Mouse (Mus musculus): Measurements from ENCODE around the gene Fgf15.

The Fgf15 gene

GRCm38 (mm10) chr7:144896294-144897218 lies at the start of gene Fgf15:
Gene Fgf15 (plus strand): TSS chr7:144896531.
- peak; percentile 60 for DNase-seq (ENCODE audit: extremely low spot score, low spot score)

- no peak for DNase-seq (ENCODE audit: extremely low spot score, low spot score)
These were observed 49.3 kb upstream of the Fgf15 start, which contains the start of gene Fgf4 for GRCm38 (mm10) chr7:144847067-144847466. Gene Fgf4 (plus strand): TSS chr7:144847367.

- no peak for DNase-seq (ENCODE audit: extremely low spot score, low spot score)
These were observed 45.0 kb upstream of the Fgf15 start for GRCm38 (mm10) chr7:144851321-144851720.

- DNase-seq (ENCODE audit: extremely low spot score, low spot score) = no peak
These were observed 41.4 kb upstream of the Fgf15 start for GRCm38 (mm10) chr7:144854966-144855365.

GRCm38 (mm10) chr7:144857158-144857557 lies 39.2 kb upstream of the Fgf15 start:
- DNase-seq (ENCODE audit: extremely low spot score, low spot score) = no peak

- DNase-seq (ENCODE audit: extremely low spot score, low spot score) = no peak
These were observed 38.4 kb upstream of the Fgf15 start for GRCm38 (mm10) chr7:144857826-144858342.

- DNase-seq (ENCODE audit: extremely low spot score, low spot score) = no peak
These were observed 37.6 kb upstream of the Fgf15 start for GRCm38 (mm10) chr7:144858702-144859101.

GRCm38 (mm10) chr7:144861056-144861768 lies 35.1 kb upstream of the Fgf15 start:
- peak; percentile 43 for DNase-seq (ENCODE audit: extremely low spot score, low spot score)

- peak; percentile 52 for DNase-seq (ENCODE audit: extremely low spot score, low spot score)
These were observed 34.6 kb upstream of the Fgf15 start for GRCm38 (mm10) chr7:144861769-144862070.

- peak; percentile 48 for DNase-seq (ENCODE audit: extremely low spot score, low spot score)
These were observed 34.2 kb upstream of the Fgf15 start for GRCm38 (mm10) chr7:144862126-144862525.

- DNase-seq (ENCODE audit: extremely low spot score, low spot score) = peak; percentile 29
These were observed 33.6 kb upstream of the Fgf15 start for GRCm38 (mm10) chr7:144862712-144863111.

- peak; percentile 39 for DNase-seq (ENCODE audit: extremely low spot score, low spot score)
These were observed 33.1 kb upstream of the Fgf15 start for GRCm38 (mm10) chr7:144863196-144863595.

GRCm38 (mm10) chr7:144864160-144864670 lies 32.1 kb upstream of the Fgf15 start:
- no peak for DNase-seq (ENCODE audit: extremely low spot score, low spot score)

GRCm38 (mm10) chr7:144867161-144867560 lies 29.2 kb upstream of the Fgf15 start:
- DNase-seq (ENCODE audit: extremely low spot score, low spot score) = no peak

GRCm38 (mm10) chr7:144867602-144868001 lies 28.7 kb upstream of the Fgf15 start:
- DNase-seq (ENCODE audit: extremely low spot score, low spot score) = no peak

GRCm38 (mm10) chr7:144872420-144872819 lies 23.9 kb upstream of the Fgf15 start:
- DNase-seq (ENCODE audit: extremely low spot score, low spot score) = no peak

GRCm38 (mm10) chr7:144873160-144873559 lies 23.2 kb upstream of the Fgf15 start:
- DNase-seq (ENCODE audit: extremely low spot score, low spot score) = no peak

GRCm38 (mm10) chr7:144874226-144874625 lies 22.1 kb upstream of the Fgf15 start:
- no peak for DNase-seq (ENCODE audit: extremely low spot score, low spot score)

GRCm38 (mm10) chr7:144878401-144878800 lies 17.9 kb upstream of the Fgf15 start:
- no peak for DNase-seq (ENCODE audit: extremely low spot score, low spot score)

GRCm38 (mm10) chr7:144883106-144883505 lies 13.2 kb upstream of the Fgf15 start:
- no peak for DNase-seq (ENCODE audit: extremely low spot score, low spot score)

GRCm38 (mm10) chr7:144887672-144888071 lies 8.7 kb upstream of the Fgf15 start:
- DNase-seq (ENCODE audit: extremely low spot score, low spot score) = no peak

Data from neural tube, embryonic 10.5 days (tissue).